Mouse (Mus musculus): Measurements from ENCODE around the gene Sec24d.

GRCm38 (mm10) chr3:123336455-123336854, 69.2 kb downstream of the Sec24d start:
- TF ChIP-seq CTCF (IDR thresholded peaks at IDR 0.05; ENCODE audit: extremely low read depth, insufficient read depth, insufficient read length, insufficient replicate concordance) (no peak), POLR2A (IDR thresholded peaks at IDR 0.05; ENCODE audit: low read depth, low read length) (no peak)
